Mouse (Mus musculus) liver, adult 2 months (tissue): ENCODE data around the gene Pigt. TPM values are rescaled to one million over a fixed set of nuclear protein-coding genes. Genes with fewer than 3 reads are reported as not detected.
A peak's percentile ranks its signal among the peaks of the same experiment; 100 is the strongest.

Source experiments
- DNase-seq: peaks from one replicate; pipeline ENCODE4 v3.0.0-alpha.2; 2011; ENCODE audit warnings: low read depth, low spot score; ENCODE audit errors: extremely low read depth
- H3K27ac ChIP-seq: fragments of 200-500 bp; replicated peaks from 2 replicates; pipeline ENCODE4 v1.5.1; 2012; ENCODE audit warnings: low read depth, mild to moderate bottlenecking, control low read depth, inconsistent platforms, low read length; ENCODE audit not compliant: insufficient read depth
- H3K27me3 ChIP-seq: fragments of 200-500 bp; 2 replicates; pipeline ENCODE4 v1.6.1; 2012; ENCODE audit warnings: mild to moderate bottlenecking, moderate library complexity, low read length, inconsistent platforms; ENCODE audit not compliant: control insufficient read depth, insufficient read depth
- H3K36me3 ChIP-seq: fragments of 200-500 bp; 2 replicates; pipeline ENCODE4 v1.6.1; 2012; ENCODE audit warnings: low read length, inconsistent platforms; ENCODE audit not compliant: control insufficient read depth, insufficient read depth
- H3K4me1 ChIP-seq: fragments of 200-500 bp; 2 replicates; pipeline ENCODE4 v1.6.1; 2011; ENCODE audit warnings: low read length; ENCODE audit not compliant: control insufficient read depth, insufficient read depth
- H3K4me3 ChIP-seq: fragments of 200-500 bp; 2 replicates; pipeline ENCODE4 v1.5.1; 2011; ENCODE audit warnings: low read depth, mild to moderate bottlenecking, control low read depth, low read length, moderate library complexity; ENCODE audit not compliant: insufficient read depth
- H3K79me2 ChIP-seq: fragments of 200-500 bp; 2 replicates; pipeline ENCODE4 v1.6.1; 2012; ENCODE audit warnings: inconsistent platforms, mild to moderate bottlenecking, low read length, moderate library complexity; ENCODE audit not compliant: control insufficient read depth, insufficient read depth
- H3K9ac ChIP-seq: fragments of 200-500 bp; 2 replicates; pipeline ENCODE4 v1.6.1; 2012; ENCODE audit warnings: low read depth, mild to moderate bottlenecking, control low read depth, inconsistent platforms, low read length
- CTCF ChIP-seq: fragments of 200-500 bp; IDR thresholded peaks from 2 replicates; pipeline ENCODE4 v1.5.1; 2011; ENCODE audit warnings: low read depth, low read length, control low read depth
- POLR2A ChIP-seq: fragments of 200-500 bp; IDR thresholded peaks from 2 replicates; pipeline ENCODE4 v1.6.1; 2011; ENCODE audit warnings: low read length, control low read depth; ENCODE audit not compliant: insufficient read depth; ENCODE audit errors: extremely low read depth
- WGBS: fragments of 180-500 bp; shearing (Covaris S2); methylation state at CpG from one replicate; pipeline ENCODE4 v1.1.7; 2018; 5-methylcytosine and 5-hydroxymethylcytosine counted together
- polyA plus RNA-seq: library from polyadenylated mRNA; depleted of rRNA; stranded (reverse); fragments of >200 nt; gene quantifications from 2 replicates; pipeline ENCODE4 v1.2.3, GENCODE M21; 2012
- total RNA-seq: library from RNA; depleted of rRNA; stranded (reverse); fragments of >200 nt; gene quantifications from 2 replicates; pipeline ENCODE4 v1.2.3, GENCODE M21; 2014

Gene Pigt
- total and polyA plus RNA-seq, 2 experiments, result 7.5 to 63.7 TPM

GRCm38 (mm10) chr2:164453047-164453757, 44.1 kb upstream of the Pigt start:
- Histone ChIP-seq H3K4me1 (peaks cover 30% of the 10 kb centered on the region), H3K27ac (no peak overlapping the region), H3K79me2 (no peaks in the 10 kb centered on the region), H3K4me3 (no peak overlapping the region), H3K9ac (no peak overlapping the region), H3K27me3 (no peaks in the 10 kb centered on the region), H3K36me3 (no peaks in the 10 kb centered on the region)
- no peak for DNase-seq
- no peak for TF ChIP-seq POLR2A
- TF ChIP-seq CTCF, result no peak
- WGBS, result 72% methylated on average over 14 of the region's 14 CpGs

DNA sequence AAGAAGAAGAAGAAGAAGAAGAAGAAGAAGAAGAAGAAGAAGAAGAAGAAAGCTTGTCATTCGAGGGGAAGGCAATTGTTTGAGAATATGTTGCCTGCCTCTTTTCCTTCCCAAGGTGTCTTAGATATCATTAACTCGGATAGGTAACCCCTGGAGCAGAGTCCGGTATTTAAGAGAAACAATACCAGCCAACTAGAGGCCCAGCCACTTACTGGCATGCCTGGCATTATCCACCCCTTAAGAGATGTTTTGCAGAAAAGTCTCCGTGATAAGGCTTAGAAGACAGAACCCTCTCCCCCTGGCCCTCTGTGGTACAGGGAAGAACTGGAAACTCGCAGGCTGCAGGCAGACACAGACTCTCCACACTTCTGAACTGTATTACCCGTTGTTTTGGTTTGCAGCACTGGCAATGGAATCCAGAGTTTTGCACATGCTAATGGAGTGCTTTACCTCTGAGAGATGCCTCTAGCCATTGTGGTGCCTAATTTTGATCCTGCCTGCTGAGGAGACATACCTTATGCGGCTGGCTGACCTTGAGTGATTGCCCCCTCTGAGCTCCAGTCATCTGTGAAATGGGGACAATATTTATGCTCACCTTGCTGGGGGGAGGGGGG, 43.3 kb upstream of the Pigt start:
- no peak overlapping the region for H3K4me3 ChIP-seq
- H3K9ac ChIP-seq, result no peak overlapping the region; the same call in 1 of the 2 replicates
- TF ChIP-seq CTCF (no peak), POLR2A (no peak)
- WGBS, result 70% methylated on average over 7 of the region's 7 CpGs
- no peaks in the 10 kb centered on the region for H3K36me3 ChIP-seq
- H3K27ac ChIP-seq, result peak overlapping the region; percentile 99
- H3K4me1 ChIP-seq, result peaks cover 26% of the 10 kb centered on the region
- no peaks in the 10 kb centered on the region for H3K79me2 ChIP-seq
- no peak for DNase-seq
- H3K27me3 ChIP-seq, result no peaks in the 10 kb centered on the region

DNA sequence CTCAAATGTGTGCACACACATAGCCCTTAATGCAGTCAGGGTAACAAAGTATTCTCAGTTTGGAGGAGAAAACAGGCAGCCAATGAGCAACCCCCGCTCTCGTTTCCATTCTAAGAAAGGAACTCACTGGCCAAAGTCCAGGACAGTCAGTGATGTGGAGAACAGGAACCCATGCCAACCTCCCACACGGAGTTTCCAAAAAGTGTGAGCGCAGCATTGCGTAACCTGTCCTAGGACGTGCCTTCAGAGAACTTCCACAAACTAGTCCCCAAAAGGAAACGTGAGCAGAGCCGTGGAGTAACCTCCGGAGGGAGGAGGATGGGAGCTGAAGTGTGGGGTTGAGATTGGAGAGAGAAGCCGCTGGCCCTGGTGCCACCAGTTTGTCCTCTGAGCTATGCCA, 42.5 kb upstream of the Pigt start:
- no peaks in the 10 kb centered on the region for H3K27me3 ChIP-seq
- peak overlapping the region; percentile 99 for H3K27ac ChIP-seq
- H3K4me1 ChIP-seq, result peaks cover 24% of the 10 kb centered on the region
- peak; percentile 98 for DNase-seq
- no peak overlapping the region for H3K4me3 ChIP-seq
- peak overlapping the region; percentile 63 for H3K9ac ChIP-seq
- WGBS, result 7% methylated on average over 10 of the region's 10 CpGs
- H3K36me3 ChIP-seq, result no peaks in the 10 kb centered on the region
- TF ChIP-seq POLR2A, result 0 out of 2 replicates have a peak, but pooled peaks have one; percentile 24
- no peak for TF ChIP-seq CTCF
- no peaks in the 10 kb centered on the region for H3K79me2 ChIP-seq

- peak overlapping the region; percentile 34 for H3K9ac ChIP-seq
- no peaks in the 10 kb centered on the region for H3K36me3 ChIP-seq
- H3K4me1 ChIP-seq, result peaks cover 24% of the 10 kb centered on the region
- H3K79me2 ChIP-seq, result no peaks in the 10 kb centered on the region
- DNase-seq, result peak; percentile 85
- H3K27ac ChIP-seq, result peak overlapping the region; percentile 99
- no peaks in the 10 kb centered on the region for H3K27me3 ChIP-seq
- TF ChIP-seq POLR2A, result no peak
- TF ChIP-seq CTCF, result no peak
- H3K4me3 ChIP-seq, result peak overlapping the region; percentile 17; the same call in 1 of the 2 replicates
- 26% methylated on average over 6 of the region's 6 CpGs for WGBS
These were observed 41.7 kb upstream of the Pigt start for GRCm38 (mm10) chr2:164455421-164456190.

- DNase-seq, result peak; percentile 65
- TF ChIP-seq POLR2A, result no peak
- no peak for TF ChIP-seq CTCF
- Histone ChIP-seq H3K27me3 (no peaks in the 10 kb centered on the region), H3K4me1 (peaks cover 24% of the 10 kb centered on the region), H3K9ac (peak overlapping the region; percentile 67), H3K36me3 (no peaks in the 10 kb centered on the region), H3K4me3 (no peak overlapping the region), H3K79me2 (peaks cover 4% of the 10 kb centered on the region; the same call in 1 of the 2 replicates), H3K27ac (peak overlapping the region; percentile 99)
- WGBS, result 41% methylated on average over 1 of the region's 1 CpGs
These were observed 40.9 kb upstream of the Pigt start for GRCm38 (mm10) chr2:164456413-164456812.
